Mouse (Mus musculus) erythroblast, embryonic 14.5 days (primary cell): ENCODE results near the gene Krt84. TPM values are rescaled to one million over a fixed set of nuclear protein-coding genes. Genes with fewer than 3 reads are reported as not detected.

Source experiments
- H3K27me3 ChIP-seq: 2 replicates; pipeline ENCODE4 v1.6.1; 2012; ENCODE audit warnings: inconsistent platforms; ENCODE audit not compliant: control insufficient read depth
- H3K36me3 ChIP-seq: 2 replicates; pipeline ENCODE4 v1.6.1; 2012; ENCODE audit warnings: mild to moderate bottlenecking, inconsistent platforms; ENCODE audit not compliant: control insufficient read depth
- H3K4me1 ChIP-seq: 2 replicates; pipeline ENCODE4 v1.6.1; 2012; ENCODE audit warnings: inconsistent platforms; ENCODE audit not compliant: control insufficient read depth
- H3K4me3 ChIP-seq: replicated peaks from 2 replicates; pipeline ENCODE3; 2012; ENCODE audit warnings: moderate library complexity, mild to moderate bottlenecking, inconsistent platforms
- H3K9me3 ChIP-seq: 2 replicates; pipeline ENCODE4 v1.6.1; 2012; ENCODE audit warnings: low read length, inconsistent platforms, mixed read lengths; ENCODE audit not compliant: control insufficient read depth
- GATA1 ChIP-seq: IDR thresholded peaks from 2 replicates; pipeline ENCODE4 v1.6.1; 2012; ENCODE audit warnings: low read length, inconsistent platforms, mixed read lengths
- TAL1 ChIP-seq: IDR thresholded peaks from 3 replicates; pipeline ENCODE4 v1.6.1; 2012; ENCODE audit warnings: low read length, inconsistent platforms, mixed read lengths
- polyA plus RNA-seq: library from polyadenylated mRNA; stranded (reverse); fragments of >175 nt; gene quantifications from 2 replicates; pipeline ENCODE4 v1.2.3, GENCODE M21; 2012

The Krt84 gene
- polyA plus RNA-seq, 1 experiment = not detected

DNA sequence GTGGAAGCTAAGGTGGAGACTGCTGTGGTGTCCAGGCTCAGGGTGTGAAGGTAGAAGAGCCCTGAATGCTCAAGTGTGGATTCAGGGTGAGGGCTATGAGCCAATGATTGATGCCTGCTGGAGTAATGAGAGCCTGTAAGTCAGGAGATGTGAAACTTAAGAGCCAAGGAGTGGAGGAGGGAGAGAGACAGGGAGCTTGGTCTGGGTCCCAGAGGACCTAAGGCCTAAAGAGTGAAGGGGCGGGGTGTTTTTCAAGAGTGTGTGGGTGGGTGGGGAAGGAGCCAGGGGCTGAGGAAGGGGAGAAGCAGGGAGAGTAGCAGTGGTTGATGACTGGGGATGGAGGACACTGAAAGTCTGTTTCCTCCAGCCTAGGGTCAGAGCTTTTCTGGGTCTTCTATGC, 49.0 kb downstream of the Krt84 start:
- Histone ChIP-seq H3K4me1 (no peaks in the 10 kb centered on the region), H3K4me3 (no peak overlapping the region), H3K36me3 (no peaks in the 10 kb centered on the region), H3K9me3 (no peaks in the 10 kb centered on the region), H3K27me3 (peaks cover 6% of the 10 kb centered on the region)
- TF ChIP-seq GATA1 (no peak), TAL1 (no peak)

GRCm38 (mm10) chr15:101482056-101482455, 50.6 kb downstream of the Krt84 start:
- no peak overlapping the region for H3K4me3 ChIP-seq
- peaks cover 6% of the 10 kb centered on the region for H3K27me3 ChIP-seq
- H3K36me3 ChIP-seq = no peaks in the 10 kb centered on the region
- TF ChIP-seq GATA1 (no peak), TAL1 (no peak)
- H3K9me3 ChIP-seq = no peaks in the 10 kb centered on the region
- no peaks in the 10 kb centered on the region for H3K4me1 ChIP-seq

DNA sequence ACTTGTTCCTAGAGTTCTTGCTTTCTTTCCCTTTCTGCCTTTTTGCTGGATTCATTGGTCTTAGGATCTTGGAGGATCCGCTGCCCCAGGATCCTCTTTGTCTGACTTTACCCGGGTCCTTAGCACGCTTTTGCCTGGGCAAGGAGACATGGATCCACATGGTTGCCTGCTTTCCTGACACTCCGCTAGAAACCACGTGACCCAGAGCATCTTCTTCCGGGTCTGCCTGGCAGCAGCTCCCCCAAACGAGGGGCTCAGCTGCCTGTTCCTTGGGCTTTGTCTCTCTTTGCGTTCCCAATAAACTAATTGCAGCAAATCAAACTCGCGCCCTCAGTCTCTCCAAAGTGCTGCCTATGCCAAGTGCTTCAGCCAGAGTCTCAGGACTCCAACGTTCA, 53.0 kb downstream of the Krt84 start:
- no peak for TF ChIP-seq GATA1
- TF ChIP-seq TAL1 = no peak
- no peaks in the 10 kb centered on the region for H3K4me1 ChIP-seq
- no peaks in the 10 kb centered on the region for H3K9me3 ChIP-seq
- no peak overlapping the region for H3K4me3 ChIP-seq
- peaks cover 6% of the 10 kb centered on the region for H3K27me3 ChIP-seq
- no peaks in the 10 kb centered on the region for H3K36me3 ChIP-seq

DNA sequence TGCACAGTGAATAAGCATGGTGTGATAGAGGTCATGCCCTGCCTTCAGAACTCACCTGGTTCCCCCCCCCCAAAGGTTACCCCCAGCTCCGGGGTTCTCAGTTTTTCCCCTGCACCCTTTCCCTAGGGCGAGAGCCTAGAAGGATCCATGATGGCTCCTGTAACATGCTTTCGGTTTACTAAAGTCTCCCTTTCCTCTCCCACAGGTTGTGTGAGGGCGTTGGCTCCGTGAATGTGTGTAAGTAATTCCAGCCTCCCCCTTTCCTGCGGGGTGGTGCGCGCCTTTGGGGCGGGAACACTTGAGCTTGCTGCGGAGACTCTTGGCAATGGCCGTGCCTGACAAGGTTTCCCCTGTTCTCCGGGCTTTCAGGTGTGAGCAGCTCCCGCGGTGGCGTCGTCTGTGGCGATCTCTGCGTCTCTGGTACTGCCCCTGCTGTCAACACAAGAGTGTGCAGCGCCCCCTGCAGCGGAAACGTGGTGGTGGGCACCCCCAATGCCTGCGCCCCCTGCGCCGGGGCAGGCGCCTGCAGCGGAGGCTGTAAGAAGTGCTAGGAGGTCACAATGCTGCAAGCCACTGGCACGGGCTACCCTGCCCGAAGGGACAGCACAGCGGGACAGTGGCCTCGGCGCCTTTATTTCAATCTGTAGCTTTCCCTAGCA, 53.5 kb downstream of the Krt84 start:
- no peaks in the 10 kb centered on the region for H3K4me1 ChIP-seq
- no peaks in the 10 kb centered on the region for H3K9me3 ChIP-seq
- H3K4me3 ChIP-seq = no peak overlapping the region
- H3K27me3 ChIP-seq = peaks cover 6% of the 10 kb centered on the region
- no peaks in the 10 kb centered on the region for H3K36me3 ChIP-seq
- TF ChIP-seq GATA1 = no peak
- TF ChIP-seq TAL1 = no peak

Other genes starting within 250 kb of the Krt84 start
- gene Atg101, start 248.5 kb downstream of the Krt84 start, polyA plus RNA-seq = 2.8 and 3.0 TPM in 2 replicates
- gene 6030408B16Rik, start 239.6 kb downstream of the Krt84 start, polyA plus RNA-seq = not detected in 2 replicates
- gene Krt80, start 162.7 kb downstream of the Krt84 start, polyA plus RNA-seq = not detected in 2 replicates
- not detected in 2 replicates for gene Krt7, start 121.8 kb downstream of the Krt84 start, polyA plus RNA-seq
- not detected in 2 replicates for gene Krt87, start 94.0 kb downstream of the Krt84 start, polyA plus RNA-seq
- not detected in 2 replicates for gene Krt88, start 85.1 kb downstream of the Krt84 start, polyA plus RNA-seq
- not detected in 2 replicates for gene Krt81, start 69.1 kb downstream of the Krt84 start, polyA plus RNA-seq
- not detected in 2 replicates for gene Krt86, start 59.3 kb downstream of the Krt84 start, polyA plus RNA-seq
- gene Krt83, start 41.3 kb downstream of the Krt84 start, polyA plus RNA-seq = not detected in 2 replicates
- gene Gm49425, start 15.6 kb downstream of the Krt84 start, polyA plus RNA-seq = not detected in 2 replicates
- gene Krt82, start 17.8 kb upstream of the Krt84 start, polyA plus RNA-seq = not detected in 2 replicates
- not detected in 2 replicates for gene Krt90, start 30.1 kb upstream of the Krt84 start, polyA plus RNA-seq
- gene Krt75, start 41.1 kb upstream of the Krt84 start, polyA plus RNA-seq = not detected in 2 replicates
- not detected in 2 replicates for gene Gm5414, start 95.4 kb upstream of the Krt84 start, polyA plus RNA-seq
- not detected in 2 replicates for gene Gm5478, start 114.6 kb upstream of the Krt84 start, polyA plus RNA-seq
- gene Krt6b, start 147.5 kb upstream of the Krt84 start, polyA plus RNA-seq = not detected in 2 replicates
- gene Krt6a, start 161.5 kb upstream of the Krt84 start, polyA plus RNA-seq = not detected in 2 replicates
- gene Krt5, start 180.1 kb upstream of the Krt84 start, polyA plus RNA-seq = not detected in 2 replicates
- gene Krt71, start 210.3 kb upstream of the Krt84 start, polyA plus RNA-seq = not detected in 2 replicates